Mouse (Mus musculus) urinary bladder, postnatal 10 days (tissue): Measurements from ENCODE around the gene Car10.

Experiments
- DNase-seq: peaks from one replicate; pipeline ENCODE4 v3.0.0; 2022; ENCODE audit warnings: low spot score

Gene Car10

DNA sequence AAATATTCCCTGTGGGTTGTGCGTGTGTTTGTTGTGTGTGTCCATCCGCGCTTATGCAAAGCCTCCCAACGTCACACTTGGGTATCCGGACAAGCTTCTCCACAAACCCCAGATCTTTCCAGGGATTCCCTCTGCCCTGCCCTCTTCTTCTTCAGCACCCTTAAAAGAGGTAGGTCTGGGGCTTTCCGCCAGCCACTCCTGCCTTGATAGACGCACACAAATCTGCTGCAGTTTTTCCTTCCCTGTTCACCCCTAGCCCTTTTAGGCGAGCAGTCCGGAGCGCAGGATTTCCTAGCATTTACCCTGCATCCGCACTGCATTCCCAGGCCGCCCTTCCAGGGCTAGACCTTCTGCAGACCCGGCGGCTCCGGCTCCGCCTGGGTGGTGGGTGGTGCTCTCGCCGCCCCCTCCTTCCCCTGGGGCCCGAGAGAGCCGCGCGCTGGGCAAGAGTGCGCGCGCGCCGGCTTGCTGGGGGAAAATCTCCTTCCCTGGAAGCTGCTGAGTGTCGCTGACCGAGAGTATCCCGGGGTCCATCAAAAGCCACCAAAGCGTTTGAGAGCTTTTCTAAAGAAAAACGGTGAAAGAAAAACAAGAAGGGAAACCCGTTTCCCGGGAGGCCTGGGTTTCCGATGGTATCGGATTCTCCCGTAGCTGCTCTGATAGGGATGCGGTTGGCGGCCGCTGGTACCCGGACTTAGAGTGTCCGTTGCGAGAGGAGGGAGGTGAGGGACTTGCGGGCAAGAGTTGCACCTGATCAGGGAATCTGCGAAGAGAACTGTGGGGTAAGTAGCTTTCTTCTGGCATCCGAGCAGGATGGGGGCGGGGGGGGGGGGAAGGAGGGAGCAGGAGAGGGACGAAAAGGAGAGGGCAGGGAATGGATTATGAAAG lies at the start of gene Car10:
TSS of gene Car10 (plus strand) at position 88 of the 888 bp plus-strand sequence.
- DNase-seq: no peak

DNA sequence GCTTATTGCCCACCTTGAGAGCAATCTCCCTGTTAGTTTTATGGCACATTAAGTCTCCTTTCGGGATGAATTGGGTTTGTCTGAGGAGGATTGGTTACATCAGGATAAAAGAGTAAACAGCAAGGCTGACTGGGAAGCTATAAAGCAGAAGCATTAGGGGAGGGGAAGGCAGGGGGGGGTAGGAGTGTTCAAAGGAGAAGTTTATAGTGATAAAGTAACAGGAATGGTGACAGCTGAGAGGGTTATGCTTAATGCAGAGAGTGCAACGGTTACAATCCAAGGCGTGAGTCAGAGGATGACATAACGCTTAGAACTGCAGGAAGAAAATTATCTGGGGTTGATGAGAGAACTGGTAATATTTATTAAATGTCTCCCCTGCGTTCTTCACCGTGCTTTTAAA lies 32.8 kb upstream of the Car10 start:
- no peak for DNase-seq

DNA sequence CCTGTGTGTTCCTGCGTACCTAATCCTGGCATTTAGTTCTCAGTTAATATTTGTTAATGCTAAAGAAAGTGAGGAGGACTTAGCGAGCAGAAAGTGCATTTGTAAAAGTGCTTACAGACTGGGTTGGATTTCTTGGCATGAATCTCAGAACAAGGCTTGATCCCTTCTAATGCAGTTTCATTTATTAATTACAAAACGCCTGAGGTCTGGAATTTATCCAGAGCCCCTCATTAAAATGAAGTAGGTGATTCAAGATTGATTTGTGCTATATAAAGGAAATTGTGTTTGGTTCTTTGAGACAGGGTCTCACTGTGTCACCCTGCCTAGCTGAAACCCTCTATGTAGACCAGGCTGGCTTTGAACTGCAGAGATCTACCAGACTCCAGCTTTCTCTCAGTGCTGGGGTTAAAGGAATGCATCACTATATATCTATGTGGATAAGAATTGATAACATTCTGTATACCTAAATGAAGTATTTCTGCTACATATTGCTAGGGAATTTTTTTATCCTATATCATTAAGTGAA lies 32.1 kb upstream of the Car10 start:
- DNase-seq: no peak

DNA sequence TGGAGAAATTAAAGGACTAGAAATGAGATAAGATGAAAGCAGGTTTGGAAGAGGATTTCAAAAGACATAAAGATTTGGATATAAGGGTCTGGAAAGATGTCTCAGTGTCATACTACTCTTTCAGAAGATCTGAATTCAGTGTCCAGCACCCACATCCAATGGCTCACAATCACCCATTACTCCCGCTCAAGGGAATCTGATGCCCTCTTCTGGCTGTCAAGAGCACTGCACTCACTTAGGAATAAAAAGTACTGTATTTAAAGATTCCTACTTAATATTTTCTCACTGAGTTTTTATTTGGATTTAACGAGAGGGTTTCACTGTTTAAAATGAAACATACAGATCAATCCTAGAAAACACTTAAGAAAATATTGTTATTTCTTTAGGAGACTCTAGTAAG lies 2.2 kb upstream of the Car10 start:
- no peak for DNase-seq

DNA sequence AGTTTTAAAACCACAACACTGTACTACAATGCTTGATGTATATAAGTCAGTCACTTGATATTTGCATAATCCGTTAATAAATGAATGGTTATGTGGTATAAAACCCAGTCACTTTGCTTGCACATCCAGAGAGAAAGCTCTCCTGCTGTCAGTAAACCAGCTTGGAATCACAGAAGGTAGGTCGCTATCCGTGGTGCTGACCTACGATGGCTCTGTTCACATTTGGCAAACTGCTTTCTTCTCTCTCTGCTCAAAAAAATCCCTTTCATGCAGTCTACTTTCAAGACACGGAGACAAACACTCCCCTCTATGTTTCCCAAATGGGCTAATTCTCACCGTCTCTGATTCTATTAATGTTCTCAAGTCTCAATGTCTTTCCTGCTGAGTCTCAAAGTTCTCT lies 827 bp upstream of the Car10 start:
- DNase-seq: no peak

DNA sequence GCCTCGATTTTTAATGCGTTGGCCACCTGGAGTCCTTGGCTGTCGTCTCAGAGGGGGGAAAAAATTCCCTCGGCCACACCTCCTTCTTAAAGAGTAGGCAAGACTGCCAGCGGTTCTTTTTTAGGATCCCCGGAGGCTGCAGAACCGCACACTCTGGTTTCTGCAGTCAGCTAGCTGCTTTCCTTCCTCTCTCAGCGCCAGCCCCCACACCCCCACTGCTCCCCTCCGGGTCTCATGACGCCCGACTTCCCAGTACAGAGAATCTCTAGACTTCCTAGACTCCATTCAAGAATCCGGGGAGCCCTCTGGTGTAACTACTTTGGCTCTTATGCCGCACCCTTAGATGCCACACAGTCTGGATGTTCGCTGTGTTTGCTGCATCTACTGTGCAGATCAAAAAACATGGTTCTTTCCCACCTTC lies 387 bp upstream of the Car10 start:
- DNase-seq: no peak

DNA sequence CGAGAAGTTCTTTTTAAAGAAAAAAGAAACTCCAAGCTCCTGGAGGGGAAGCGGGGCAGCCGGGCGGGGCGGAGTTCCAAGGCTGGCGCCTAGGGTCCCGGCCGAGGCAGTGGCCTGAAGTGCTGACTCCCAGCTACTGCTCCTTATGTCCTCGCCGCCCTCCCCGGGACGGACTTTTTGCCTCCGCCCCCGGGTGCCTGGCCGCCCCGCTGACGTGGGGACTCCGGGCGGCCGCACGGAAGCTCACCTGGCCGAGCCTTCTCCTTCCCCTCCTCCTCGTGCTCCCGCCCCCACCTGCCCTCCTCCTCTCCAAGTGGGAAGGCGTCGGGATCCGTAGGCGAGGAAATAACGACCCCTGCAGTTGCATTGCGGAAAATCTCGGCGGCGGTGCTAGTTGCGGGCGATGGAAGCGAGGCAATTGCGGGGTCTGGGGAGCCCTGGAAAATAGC lies 1.1 kb downstream of the Car10 start:
- DNase-seq: no peak

DNA sequence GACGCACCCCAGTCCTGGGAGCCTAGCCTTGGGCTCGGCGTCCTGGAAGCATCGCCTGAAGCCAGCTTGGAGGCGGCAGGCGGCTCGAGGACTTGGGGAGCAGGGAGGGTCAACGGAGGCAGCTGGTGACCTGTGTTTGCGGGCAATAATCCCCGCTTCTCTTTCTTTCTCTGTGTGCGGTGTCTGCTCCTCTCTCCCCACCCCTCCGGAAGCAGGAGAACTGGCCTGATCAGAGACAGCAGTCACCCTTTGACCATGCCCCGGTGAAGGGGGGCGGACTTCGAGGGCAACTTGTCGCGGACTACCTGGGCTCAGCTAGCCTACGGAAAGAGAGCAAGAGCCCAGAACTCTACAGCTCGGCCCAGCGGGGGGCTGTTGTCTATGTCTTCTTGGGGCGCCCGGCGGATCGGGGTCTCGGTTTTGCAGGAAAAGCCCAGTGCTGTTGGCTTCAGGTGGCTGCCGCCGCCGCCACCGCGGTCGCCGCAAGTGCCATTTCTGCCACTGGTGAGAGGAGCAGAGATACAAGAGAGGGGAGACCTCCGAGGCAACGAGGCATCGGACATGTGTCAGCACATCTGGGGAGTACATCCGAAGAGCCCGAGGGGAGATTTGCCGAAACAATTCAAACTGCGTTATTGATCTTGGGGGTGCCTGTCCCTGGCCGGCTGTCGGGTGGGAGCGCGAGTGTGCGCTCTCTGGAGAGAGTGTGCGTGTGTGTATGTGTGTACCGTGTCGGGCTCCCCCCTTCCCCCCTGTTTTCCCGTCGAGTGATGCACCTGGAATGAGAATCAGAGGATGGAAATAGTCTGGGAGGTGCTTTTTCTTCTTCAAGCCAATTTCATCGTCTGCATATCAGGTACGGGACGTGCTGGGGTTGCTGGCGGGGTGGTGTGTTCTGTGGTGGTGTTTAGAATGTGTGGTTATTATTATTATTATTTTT lies 1.9 kb downstream of the Car10 start:
- DNase-seq: no peak

DNA sequence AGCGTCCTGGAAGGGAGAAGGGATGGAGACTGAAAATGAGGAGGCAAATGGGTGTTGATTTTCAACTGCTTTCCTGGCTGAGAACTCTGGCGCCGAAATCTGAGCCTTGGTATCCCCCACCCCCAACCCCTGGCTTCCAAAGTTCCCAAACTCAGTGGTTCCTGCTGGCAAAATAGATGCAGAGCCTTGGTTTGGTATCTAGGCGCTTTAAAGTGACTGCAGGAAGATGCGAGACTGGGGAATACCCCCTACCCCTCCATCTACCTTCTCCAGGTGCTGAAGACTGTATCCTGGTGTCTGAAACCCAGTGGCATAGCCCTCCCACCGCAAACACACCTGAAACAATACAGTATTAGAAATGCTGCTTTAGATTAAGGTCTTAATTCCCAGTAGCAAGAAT lies 2.8 kb downstream of the Car10 start:
- DNase-seq: no peak

DNA sequence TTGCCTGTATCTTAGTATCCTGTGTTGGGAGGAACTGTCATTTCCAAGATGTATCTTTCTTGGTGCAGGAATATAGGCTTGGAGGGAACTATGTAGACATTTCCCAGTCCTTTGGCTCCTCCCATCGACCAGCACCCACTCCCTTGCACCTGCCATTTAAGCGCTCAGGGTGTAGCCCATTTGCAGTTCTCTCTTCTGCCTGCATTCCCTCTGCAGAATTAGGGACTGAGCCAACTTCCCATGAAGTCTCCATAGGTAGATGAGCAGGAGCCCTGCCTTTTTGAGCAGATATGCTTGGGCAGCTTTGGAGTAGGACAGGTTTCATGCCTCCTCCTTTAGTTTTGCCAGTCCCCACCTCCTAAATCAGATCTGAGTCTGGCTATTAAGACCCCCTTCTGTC lies 3.3 kb downstream of the Car10 start:
- DNase-seq: no peak

DNA sequence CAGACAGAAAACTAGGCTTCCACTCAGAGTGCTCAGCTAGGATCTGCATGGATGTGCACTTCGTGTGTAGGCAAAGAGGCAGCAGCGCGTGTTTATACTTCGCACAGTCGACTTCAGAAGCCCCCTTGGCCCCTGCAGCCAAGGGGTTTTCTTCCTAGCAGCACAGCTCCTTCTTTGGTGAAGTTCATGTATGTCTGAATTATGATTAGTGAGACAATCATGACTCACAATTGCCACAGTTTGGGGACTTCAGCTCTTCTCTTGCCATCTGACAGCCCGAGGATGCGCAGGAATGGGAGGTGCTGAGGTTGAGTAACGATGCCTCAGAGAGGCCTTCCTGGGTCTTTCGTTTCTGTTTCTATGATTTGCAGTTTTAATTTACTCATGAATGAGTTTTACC lies 4.5 kb downstream of the Car10 start:
- no peak for DNase-seq

DNA sequence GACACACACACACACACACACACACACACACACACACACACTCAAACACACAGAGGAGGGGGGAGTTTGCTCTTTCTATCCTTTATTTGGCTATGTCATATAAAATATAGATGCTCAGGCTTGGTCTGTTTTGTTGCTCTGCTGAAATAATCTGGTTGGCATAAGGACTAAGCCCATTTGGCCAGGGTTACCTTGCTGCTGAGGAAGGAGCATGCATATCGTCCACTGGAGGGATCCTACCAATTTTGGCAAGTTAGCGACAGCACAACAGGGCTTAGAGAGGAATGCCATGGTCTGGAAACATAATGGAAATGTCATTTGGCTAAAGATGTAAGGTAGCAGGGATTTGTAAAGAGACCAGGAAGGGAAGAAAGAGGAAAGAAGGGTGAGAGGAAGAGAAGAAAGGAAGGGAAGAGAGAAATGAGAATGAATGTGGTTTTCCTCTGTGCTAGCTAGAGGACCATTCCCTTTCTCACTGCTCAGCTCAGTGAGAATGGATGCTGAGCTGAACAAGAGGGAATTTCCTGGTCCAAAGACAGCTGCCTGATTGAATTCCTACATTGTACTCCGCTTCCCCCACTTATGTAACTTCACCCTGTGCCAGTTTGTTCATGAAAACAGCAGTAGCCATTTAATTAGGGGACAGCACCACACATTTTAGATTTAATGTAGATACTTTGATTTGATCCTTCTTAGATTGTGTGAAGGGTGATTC lies 5.4 kb downstream of the Car10 start:
- DNase-seq: no peak

DNA sequence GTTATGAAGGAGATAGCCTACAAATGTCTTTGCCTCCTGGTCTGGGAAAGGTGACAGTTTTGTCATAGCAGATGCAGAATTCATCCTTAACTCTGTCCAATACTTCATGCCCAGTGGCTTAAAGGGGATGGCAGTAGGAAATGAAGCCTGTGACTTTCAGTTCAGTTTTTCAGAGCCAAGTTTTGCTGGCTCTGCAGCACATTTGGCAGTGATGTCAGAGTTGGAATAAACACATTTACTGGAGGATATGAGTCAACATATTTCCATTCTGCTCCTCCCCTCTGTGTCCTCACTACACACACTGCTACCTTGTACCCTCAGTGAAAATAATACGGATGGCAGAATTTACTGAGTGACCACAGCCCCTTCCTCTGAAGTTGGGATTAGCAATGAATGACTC lies 11.6 kb downstream of the Car10 start:
- DNase-seq: no peak

DNA sequence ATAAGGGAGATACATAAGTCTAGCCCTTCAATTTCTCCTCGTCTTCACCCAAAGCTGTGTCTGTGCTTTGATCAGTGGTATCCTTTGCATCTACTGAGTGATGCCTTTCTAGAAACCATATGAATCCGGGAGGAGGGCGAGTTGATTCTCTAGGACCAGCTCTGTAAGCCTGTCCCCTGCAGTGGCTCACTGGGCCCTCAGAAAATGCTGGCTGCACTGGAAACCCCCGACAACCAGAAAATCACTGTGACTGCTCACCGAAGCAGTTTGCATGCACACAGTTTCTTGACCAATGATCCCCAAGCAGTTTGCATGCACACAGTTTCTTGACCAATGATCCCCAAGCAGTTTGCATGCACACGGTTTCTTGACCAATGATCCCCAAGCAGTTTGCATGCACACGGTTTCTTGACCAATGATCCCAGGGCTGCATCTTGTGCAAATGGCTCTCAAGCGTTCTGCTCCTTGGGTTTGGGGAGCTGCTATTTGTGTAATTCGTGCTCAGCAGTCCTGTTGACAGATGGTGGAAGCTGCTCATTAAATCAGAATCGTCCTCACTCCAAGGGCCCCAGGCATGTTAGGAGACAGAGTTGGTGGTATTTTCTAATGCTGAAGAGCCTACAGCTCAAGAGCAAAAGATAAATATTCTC lies 23.1 kb downstream of the Car10 start:
- DNase-seq: no peak

DNA sequence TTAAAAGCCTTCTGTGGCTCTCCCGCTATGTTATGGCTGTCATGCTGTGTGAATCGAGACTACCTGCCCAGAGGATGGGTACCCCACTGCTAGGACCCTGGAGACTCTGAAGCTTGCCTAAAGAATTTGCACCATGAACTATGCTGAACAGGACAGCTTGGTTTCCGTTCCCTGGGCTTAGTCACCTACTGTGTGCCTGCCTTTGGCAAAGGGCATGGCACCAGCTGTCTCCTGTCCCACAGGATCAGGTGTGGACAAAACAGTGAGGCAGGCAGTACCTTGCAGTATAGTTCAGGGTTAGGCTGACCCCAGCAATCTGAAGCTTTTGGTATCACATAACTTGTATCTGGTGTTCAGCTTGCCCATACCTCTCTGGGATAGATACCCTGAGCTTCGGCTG lies 25.9 kb downstream of the Car10 start:
- no peak for DNase-seq

DNA sequence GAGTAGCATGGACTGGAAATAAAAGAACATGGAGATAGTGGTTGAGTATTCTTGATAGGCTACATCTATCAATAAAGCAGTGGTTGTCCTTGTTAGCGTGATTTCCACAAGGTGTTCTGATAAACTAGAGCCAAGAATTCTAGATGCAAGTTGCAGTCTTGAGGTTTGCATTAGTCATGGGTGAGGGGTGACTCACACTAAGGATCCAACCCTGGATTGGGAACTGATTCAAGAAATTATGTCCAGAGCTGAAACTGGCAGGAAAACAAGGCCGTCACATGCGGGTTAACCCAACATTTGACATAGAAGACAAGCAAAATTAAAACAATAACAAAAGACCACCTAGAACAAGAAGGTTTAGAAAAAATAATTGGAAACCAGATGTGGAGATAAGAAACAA lies 28.6 kb downstream of the Car10 start:
- DNase-seq: no peak

DNA sequence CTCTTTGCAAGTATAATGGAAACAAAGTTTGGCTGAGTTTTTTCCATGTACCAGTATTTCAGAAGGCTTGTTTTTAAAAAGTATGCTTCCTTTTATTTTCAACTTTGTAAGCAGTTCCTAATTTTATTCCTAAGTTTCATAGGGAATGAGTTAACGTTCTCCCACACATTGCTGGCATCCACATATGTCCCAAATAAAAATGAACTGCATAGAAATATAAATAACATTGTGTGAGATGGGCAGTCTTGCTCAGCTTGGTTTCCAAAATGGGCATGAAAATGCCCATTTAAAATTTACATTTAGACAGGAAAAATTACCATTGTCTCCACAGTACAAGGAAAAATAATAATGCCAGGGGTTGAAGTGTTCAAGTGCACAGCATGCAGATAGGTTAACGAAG lies 30.7 kb downstream of the Car10 start:
- DNase-seq: no peak

DNA sequence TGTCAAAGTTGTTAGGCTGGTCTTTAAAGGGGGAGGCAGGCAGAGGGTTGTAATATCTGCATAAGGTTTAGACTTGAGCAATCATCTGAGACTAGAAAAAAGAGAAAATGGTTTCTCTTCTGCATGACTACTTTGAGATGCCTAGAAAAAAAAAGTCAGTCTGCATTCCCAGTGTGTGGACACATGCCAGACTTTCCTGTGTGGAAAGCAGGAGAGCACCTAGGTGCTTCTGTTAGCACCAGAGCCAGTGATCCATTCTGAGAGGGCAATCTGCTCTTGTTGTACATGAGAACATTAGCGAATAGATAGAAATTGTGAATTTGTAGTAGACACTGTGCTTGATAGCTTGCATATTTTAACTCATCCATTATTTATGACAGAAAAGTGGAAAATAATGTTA lies 40.0 kb downstream of the Car10 start:
- no peak for DNase-seq

DNA sequence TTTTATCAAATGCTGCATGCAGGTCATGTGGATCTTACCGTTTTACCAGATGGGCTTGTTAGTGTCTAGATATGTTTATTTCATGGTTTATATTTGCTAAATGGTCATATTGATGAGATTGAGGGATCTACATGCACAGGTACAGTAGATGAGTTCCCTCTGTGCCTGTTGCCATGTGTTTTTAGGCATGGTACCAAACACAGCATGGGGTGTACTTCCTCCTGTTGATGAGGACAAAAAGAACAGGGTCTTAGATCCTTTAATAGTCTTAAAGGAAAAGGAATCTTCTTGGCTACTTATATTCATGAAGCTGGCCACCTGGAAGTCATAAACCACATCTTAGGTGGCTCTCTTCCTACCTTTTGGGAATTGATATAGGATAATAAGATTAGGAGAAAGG lies 43.9 kb downstream of the Car10 start:
- no peak for DNase-seq

DNA sequence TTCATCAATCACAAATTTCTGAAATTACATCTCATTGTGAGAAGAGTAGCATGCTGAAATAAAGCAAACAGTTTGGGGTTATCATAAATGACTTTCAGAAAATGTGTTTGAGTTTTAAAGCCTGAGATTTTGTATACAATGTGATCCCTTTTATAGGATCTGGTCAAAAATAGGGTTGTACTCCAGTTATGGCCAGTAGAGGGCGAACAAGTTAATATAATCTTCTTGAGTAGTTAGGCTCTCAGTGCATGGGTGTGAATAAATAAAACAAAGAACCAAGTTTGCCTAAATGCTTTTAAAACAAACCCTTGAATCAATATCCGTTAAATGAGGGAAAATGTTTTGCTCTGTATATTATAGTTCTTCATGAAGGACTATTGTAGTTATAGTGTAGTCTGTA lies 46.7 kb downstream of the Car10 start:
- DNase-seq: no peak

DNA sequence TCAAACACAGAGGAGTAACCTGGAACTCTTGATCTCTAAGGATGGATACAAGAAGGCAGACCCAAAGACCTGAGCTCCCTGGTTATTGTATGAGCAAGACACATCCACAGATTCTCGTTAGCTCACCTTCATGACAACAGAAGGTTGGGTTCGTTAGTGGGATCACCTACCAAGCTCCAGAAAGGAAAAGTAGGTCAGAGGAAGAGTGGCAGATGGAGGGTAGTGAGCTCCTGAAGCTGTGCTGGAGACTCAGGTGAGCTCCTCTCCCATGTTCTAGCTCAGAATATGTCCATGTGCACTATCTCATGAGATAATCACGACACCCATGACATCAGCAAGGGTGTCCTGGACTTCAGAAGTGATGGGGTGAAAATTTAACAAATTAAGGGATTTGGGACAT lies 57.1 kb downstream of the Car10 start:
- DNase-seq: no peak

DNA sequence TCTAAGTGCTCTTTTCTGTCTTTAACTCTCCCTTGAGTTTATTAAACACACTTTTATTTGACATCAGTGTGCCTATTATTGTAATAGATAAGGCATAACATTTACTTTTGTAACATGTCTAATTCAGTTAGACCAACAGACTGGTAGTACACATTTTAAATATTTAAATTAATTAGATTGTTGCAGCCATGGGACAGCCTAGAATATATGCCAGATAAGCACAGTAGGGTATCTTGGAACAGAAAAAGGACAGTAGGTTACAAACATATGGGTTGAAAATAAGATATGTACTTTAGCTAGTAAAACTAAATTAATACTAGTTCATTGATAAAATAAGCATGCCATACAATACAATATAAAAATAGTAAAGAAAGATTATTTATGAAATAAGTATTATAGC lies 74.6 kb downstream of the Car10 start:
- DNase-seq: no peak
